Mouse (Mus musculus) activated CD4-positive, CD25-positive, alpha-beta regulatory T cell, adult 4 months (primary cell): Measurements from ENCODE around the gene 1300017J02Rik. TPM values are rescaled to one million over a fixed set of nuclear protein-coding genes. Genes with fewer than 3 reads are reported as not detected.

Source experiments
- ATAC-seq: one replicate; pipeline ENCODE4 v1.8.0; 2017
- polyA plus RNA-seq, 2 experiments: library from polyadenylated mRNA; unstranded; fragments of 100-300 nt; shearing (Covaris generic); gene quantifications; one replicate each; pipeline ENCODE4 v1.2.1; 2017

1300017J02Rik gene
- polyA plus RNA-seq, 2 experiments from 2014 or later: 0.93 TPM; not detected in 1

GRCm38 (mm10) chr9:103208802-103209423 is 96.0 kb downstream of the 1300017J02Rik start:
- ATAC-seq: no peak

GRCm38 (mm10) chr9:103207846-103208245 is 97.0 kb downstream of the 1300017J02Rik start:
- peak; percentile 98 for ATAC-seq

- no peak for ATAC-seq
These were observed 99.1 kb downstream of the 1300017J02Rik start for GRCm38 (mm10) chr9:103205786-103206185.

GRCm38 (mm10) chr9:103201561-103202260 is 103.2 kb downstream of the 1300017J02Rik start, which contains the start of gene Srprb:
TSS of gene Srprb (minus strand) at chr9:103202137.
- ATAC-seq: peak; percentile 100

Other genes with a start within 250 kb of the 1300017J02Rik start
- gene Rab6b, start 193.3 kb downstream of the 1300017J02Rik start, polyA plus RNA-seq: 1 to 10 TPM in 1 of 2 experiments, under 1 TPM in 1; 0.09 to 4.9 TPM
- gene Srprb, start 102.9 kb downstream of the 1300017J02Rik start, polyA plus RNA-seq: 10 to 100 TPM; 22.9 to 28.7 TPM
- gene Gm20425, start 74.8 kb downstream of the 1300017J02Rik start, polyA plus RNA-seq: 1 to 10 TPM; 1.1 to 1.2 TPM
- 1 to 10 TPM; 1.3 to 1.9 TPM for gene Trf, start 74.6 kb downstream of the 1300017J02Rik start, polyA plus RNA-seq
- 10 to 100 TPM; 26.2 to 30.4 TPM for gene Topbp1, start 133 bp upstream of the 1300017J02Rik start, polyA plus RNA-seq
- 100 to 1,000 TPM in 1 of 2 experiments, 10 to 100 TPM in 1; 72.7 to 110 TPM for gene Cdv3, start 60.8 kb upstream of the 1300017J02Rik start, polyA plus RNA-seq
- gene Bfsp2, start 175.3 kb upstream of the 1300017J02Rik start, polyA plus RNA-seq: 1 to 10 TPM in 1 of 2 experiments, under 1 TPM in 1; 0.97 to 2.4 TPM